Mouse (Mus musculus): ENCODE data around the gene Gm9833.

DNA sequence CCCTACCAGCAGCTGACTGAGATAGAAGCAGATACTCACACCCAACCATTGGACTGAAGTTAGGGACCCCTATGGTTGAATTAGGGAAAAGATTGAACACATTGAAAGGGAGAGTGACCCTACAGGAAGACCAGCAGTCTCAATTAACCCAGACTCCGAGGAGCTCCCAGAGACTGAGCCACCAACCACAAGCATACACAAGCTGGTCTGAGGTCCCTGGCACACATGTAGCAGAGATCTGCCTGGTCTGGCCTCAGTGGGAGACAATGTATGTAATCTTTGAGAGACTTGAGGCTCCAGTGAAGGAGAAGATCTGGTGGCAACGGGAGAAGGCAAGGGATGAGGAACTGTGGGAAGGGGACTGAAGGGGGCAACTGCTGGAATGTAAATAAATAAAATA is 23.7 kb downstream of the Gm9833 start:
- no peak for TF ChIP-seq POLR2A (IDR thresholded peaks at IDR 0.05; ENCODE audit: control insufficient read depth, low read depth, low read length)
- TF ChIP-seq CTCF (IDR thresholded peaks at IDR 0.05; ENCODE audit: control insufficient read depth, insufficient read depth, insufficient replicate concordance, low read depth, low read length): no peak
